ENCODE assay signal across 32 mouse cellular contexts in the genomic region with DNA sequence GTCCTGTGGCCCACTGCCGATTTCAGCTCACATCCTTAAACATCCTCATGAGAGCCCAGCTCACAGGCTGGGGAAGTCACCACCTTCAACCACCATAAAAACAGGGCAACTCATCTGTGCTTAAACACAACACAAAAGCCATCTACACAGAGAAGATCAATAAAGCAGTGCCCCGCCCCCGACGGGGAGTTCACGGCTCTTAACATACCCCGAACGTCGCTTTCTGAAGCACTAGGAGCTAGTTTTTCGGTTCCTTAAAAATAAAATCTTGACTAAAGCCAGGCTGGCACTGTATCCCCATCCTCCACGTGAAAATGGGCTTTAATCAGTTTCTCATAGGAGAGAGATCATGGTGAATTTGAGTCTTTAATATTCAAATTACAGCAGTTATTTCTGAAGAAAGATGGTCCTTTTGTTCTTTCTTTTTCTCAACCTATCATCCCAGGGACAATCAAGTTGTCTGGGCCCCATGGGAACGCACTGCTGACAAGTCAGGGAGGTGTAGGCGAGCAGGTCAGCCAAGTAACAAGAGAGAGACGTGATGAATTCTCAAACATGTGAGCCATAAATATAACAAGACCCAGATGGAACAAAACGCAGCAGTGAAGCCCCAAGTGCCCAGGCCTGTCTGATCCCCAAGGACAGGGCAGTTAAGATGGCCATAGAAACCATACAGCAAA. TPM values are rescaled to one million over a fixed set of nuclear protein-coding genes. Genes with fewer than 3 reads are reported as not detected.
DNase-seq lines count a peak whose midpoint lies in the region; ATAC-seq and TF ChIP-seq lines count a peak whose summit lies in the region.
"Had no signal": no experiment of that assay in that cellular context is flagged by ENCODE, and none has a peak within 500 bp of the region (broad histone marks: within the 10 kb centered on the region; RNA-seq: fewer than 3 reads in every experiment).

No protein-coding gene starts in this region.

- H3K9ac ChIP-seq in midbrain, embryonic 16.5 days (ENCODE audit: low read depth, low read length), result no peak overlapping the region
- no peak overlapping the region for H3K9ac ChIP-seq in hindbrain, embryonic 12.5 days
- no peak overlapping the region for H3K9ac ChIP-seq in midbrain, embryonic 15.5 days
- H3K9ac ChIP-seq in liver, embryonic 11.5 days (ENCODE audit: low read depth, low read length), result no peak overlapping the region
- H3K9ac ChIP-seq: forebrain, embryonic 12.5 days; hindbrain, embryonic 15.5 days; intestine, embryonic 15.5 days; lung, embryonic 15.5 days had no signal

- no peaks in the 10 kb centered on the region for H3K27me3 ChIP-seq in midbrain, embryonic 10.5 days (ENCODE audit: low read depth, poor library complexity, severe bottlenecking)
- H3K27me3 ChIP-seq in midbrain, embryonic 16.5 days (ENCODE audit: control insufficient read depth, insufficient read depth, low read depth, low read length), result no peaks in the 10 kb centered on the region
- no peaks in the 10 kb centered on the region for H3K27me3 ChIP-seq in hindbrain, embryonic 12.5 days
- no peaks in the 10 kb centered on the region for H3K27me3 ChIP-seq in midbrain, embryonic 15.5 days (replicated peaks)
- no peaks in the 10 kb centered on the region for H3K27me3 ChIP-seq in liver, embryonic 11.5 days (replicated peaks; ENCODE audit: control insufficient read depth, insufficient read depth, low read length)
- H3K27me3 ChIP-seq: forebrain, embryonic 12.5 days; hindbrain, embryonic 15.5 days; intestine, embryonic 15.5 days; lung, embryonic 15.5 days had no signal

- no peak for TF ChIP-seq POLR2A in brain, embryonic 14.5 days (IDR thresholded peaks at IDR 0.05; ENCODE audit: borderline replicate concordance, extremely low read depth, insufficient read depth, insufficient read length, poor library complexity, severe bottlenecking)

- ATAC-seq in midbrain, embryonic 16.5 days, result no peak
- ATAC-seq in hindbrain, embryonic 12.5 days (ENCODE audit: low FRiP score), result no peak
- ATAC-seq in midbrain, embryonic 15.5 days (replicated peaks), result no peak
- ATAC-seq in liver, embryonic 11.5 days (replicated peaks; ENCODE audit: low FRiP score), result no peak
- ATAC-seq: activated CD4-positive, CD25-positive, alpha-beta regulatory T cell, adult 4 months; CD4-positive, CD25-positive, alpha-beta regulatory T cell, adult 4 months; forebrain, postnatal 0 days; intestine, embryonic 15.5 days had no signal

- no peak for TF ChIP-seq CTCF in brain, embryonic 14.5 days (IDR thresholded peaks at IDR 0.05; ENCODE audit: borderline replicate concordance, extremely low read depth, insufficient read depth, insufficient read length)

- H3K27ac ChIP-seq in midbrain, embryonic 10.5 days (replicated peaks), result 0 out of 2 replicates have a peak overlapping the region, but pooled peaks have one; percentile 4
- H3K27ac ChIP-seq in midbrain, embryonic 16.5 days (ENCODE audit: low read length), result no peak overlapping the region
- 0 out of 2 replicates have a peak overlapping the region, but pooled peaks have one; percentile 1 for H3K27ac ChIP-seq in hindbrain, embryonic 12.5 days
- H3K27ac ChIP-seq in midbrain, embryonic 15.5 days, result peak overlapping the region; percentile 20
- no peak overlapping the region for H3K27ac ChIP-seq in liver, embryonic 11.5 days (ENCODE audit: low read depth, low read length)
- H3K27ac ChIP-seq: forebrain, embryonic 12.5 days; hindbrain, embryonic 15.5 days; intestine, embryonic 15.5 days; kidney, postnatal 0 days; lung, embryonic 15.5 days had no signal

- no peak overlapping the region for H3K4me2 ChIP-seq in midbrain, embryonic 16.5 days (ENCODE audit: low read length)
- no peak overlapping the region for H3K4me2 ChIP-seq in hindbrain, embryonic 12.5 days (replicated peaks)
- no peak overlapping the region for H3K4me2 ChIP-seq in midbrain, embryonic 15.5 days
- no peak overlapping the region for H3K4me2 ChIP-seq in liver, embryonic 11.5 days
- H3K4me2 ChIP-seq: forebrain, embryonic 12.5 days; hindbrain, embryonic 15.5 days; intestine, embryonic 15.5 days; lung, embryonic 15.5 days had no signal

- peaks cover 34% of the 10 kb centered on the region for H3K4me1 ChIP-seq in midbrain, embryonic 10.5 days
- H3K4me1 ChIP-seq in midbrain, embryonic 16.5 days (ENCODE audit: control insufficient read depth, insufficient read depth, low read length), result peaks cover 16% of the 10 kb centered on the region
- H3K4me1 ChIP-seq in hindbrain, embryonic 12.5 days, result peaks cover 40% of the 10 kb centered on the region
- peaks cover 33% of the 10 kb centered on the region for H3K4me1 ChIP-seq in midbrain, embryonic 15.5 days
- no peaks in the 10 kb centered on the region for H3K4me1 ChIP-seq in liver, embryonic 11.5 days (replicated peaks; ENCODE audit: control insufficient read depth, insufficient read depth, low read length)

- H3K36me3 ChIP-seq in midbrain, embryonic 10.5 days, result peaks cover 47% of the 10 kb centered on the region
- peaks cover 5% of the 10 kb centered on the region; the same call in 1 of the 2 replicates for H3K36me3 ChIP-seq in midbrain, embryonic 16.5 days (ENCODE audit: control insufficient read depth, insufficient read depth, low read length)
- H3K36me3 ChIP-seq in hindbrain, embryonic 12.5 days, result peaks cover 32% of the 10 kb centered on the region
- H3K36me3 ChIP-seq in midbrain, embryonic 15.5 days (replicated peaks), result peaks cover 7% of the 10 kb centered on the region
- no peaks in the 10 kb centered on the region; the same call in 1 of the 2 replicates for H3K36me3 ChIP-seq in liver, embryonic 11.5 days (ENCODE audit: control insufficient read depth, insufficient read depth, low read length)
- H3K36me3 ChIP-seq: intestine, embryonic 15.5 days had no signal

- 77% methylated on average over 14 of the region's 14 CpGs for WGBS in midbrain, embryonic 10.5 days
- whole genome bisulfite sequencing in midbrain, embryonic 16.5 days, result 46% methylated on average over 14 of the region's 14 CpGs
- 38% methylated on average over 14 of the region's 14 CpGs for WGBS in hindbrain, embryonic 12.5 days
- 54% methylated on average over 14 of the region's 14 CpGs for WGBS in midbrain, embryonic 15.5 days
- 77% methylated on average over 14 of the region's 14 CpGs for WGBS in liver, embryonic 11.5 days

- DNase-seq in midbrain, embryonic 10.5 days (ENCODE audit: low spot score), result no peak
- peak; percentile 26 for DNase-seq in brain, embryonic 14.5 days (ENCODE audit: low read depth)
- no peak for DNase-seq in T-cell, adult 2 months (ENCODE audit: low spot score)
- DNase-seq in frontal cortex, postnatal 10 days (ENCODE audit: low spot score in 2 of 2), result no peak
- DNase-seq in liver, embryonic 11.5 days (ENCODE audit: low spot score), result no peak
- DNase-seq: adrenal gland, adult 2 months; adrenal gland, postnatal 36 days; cerebellum, adult 2 months; cerebellum, postnatal 14 days; forebrain, postnatal 0 days; gastrocnemius, postnatal 10 days; heart, postnatal 14 days; kidney, adult 2 months; layer of hippocampus, postnatal 36 days had no signal

- H3K9me3 ChIP-seq in midbrain, embryonic 10.5 days (replicated peaks), result no peaks in the 10 kb centered on the region
- no peaks in the 10 kb centered on the region for H3K9me3 ChIP-seq in midbrain, embryonic 16.5 days (replicated peaks; ENCODE audit: control insufficient read depth, low read length, poor library complexity, severe bottlenecking)
- no peaks in the 10 kb centered on the region for H3K9me3 ChIP-seq in hindbrain, embryonic 12.5 days (replicated peaks)
- H3K9me3 ChIP-seq in midbrain, embryonic 15.5 days, result no peaks in the 10 kb centered on the region
- H3K9me3 ChIP-seq in liver, embryonic 11.5 days (ENCODE audit: control insufficient read depth, low read length), result no peaks in the 10 kb centered on the region
- H3K9me3 ChIP-seq: forebrain, embryonic 12.5 days; hindbrain, embryonic 15.5 days; intestine, embryonic 15.5 days; lung, embryonic 15.5 days had no signal

- H3K4me3 ChIP-seq in midbrain, embryonic 10.5 days, result no peak overlapping the region
- H3K4me3 ChIP-seq in midbrain, embryonic 16.5 days (ENCODE audit: low read depth, low read length), result no peak overlapping the region
- no peak overlapping the region for H3K4me3 ChIP-seq in hindbrain, embryonic 12.5 days
- H3K4me3 ChIP-seq in midbrain, embryonic 15.5 days, result no peak overlapping the region
- no peak overlapping the region for H3K4me3 ChIP-seq in liver, embryonic 11.5 days (ENCODE audit: low read depth, low read length)
- H3K4me3 ChIP-seq: forebrain, embryonic 12.5 days; hindbrain, embryonic 15.5 days; intestine, embryonic 15.5 days; lung, embryonic 15.5 days had no signal

RNA-seq across cellular contexts. Expression of a gene that starts 38.6 kb away (rescaled TPM):
- not detected in 2 replicates for polyA plus RNA-seq in midbrain, embryonic 10.5 days (2016; fragmentation: Nextera tagmentation; extraction: Ambion mirVana)
- 0.14 TPM in 1 of 2 replicates, not detected in the other for polyA plus RNA-seq in midbrain, embryonic 16.5 days (2015; fragmentation: Nextera tagmentation; extraction: Ambion mirVana)
- polyA plus RNA-seq in brain, embryonic 14.5 days (2012; rRNA removed), result 0.44 and 0.48 TPM in 2 replicates
- 0.10 TPM in 1 of 2 replicates, not detected in the other for polyA plus RNA-seq in hindbrain, embryonic 12.5 days (2016; fragmentation: Nextera tagmentation; extraction: Ambion mirVana)
- polyA plus RNA-seq in midbrain, embryonic 15.5 days (2015; fragmentation: Nextera tagmentation; extraction: Ambion mirVana), result 0.24 and 0.25 TPM in 2 replicates
- 0.27 and 0.29 TPM in 2 replicates for polyA plus RNA-seq in liver, embryonic 11.5 days (2014; fragmentation: Nextera tagmentation; extraction: Ambion mirVana)
- polyA plus RNA-seq: activated CD4-positive, CD25-positive, alpha-beta regulatory T cell, adult 4 months; CD4-positive, CD25-positive, alpha-beta regulatory T cell, adult 4 months; forebrain, embryonic 12.5 days; limb, embryonic 11.5 days; small intestine, adult 2 months had no signal

RNA-seq across cellular contexts. Expression of a gene that starts 53.9 kb away (rescaled TPM):
- polyA plus RNA-seq in midbrain, embryonic 10.5 days (2016; fragmentation: Nextera tagmentation; extraction: Ambion mirVana), result not detected in 2 replicates
- not detected in 2 replicates for polyA plus RNA-seq in midbrain, embryonic 16.5 days (2015; fragmentation: Nextera tagmentation; extraction: Ambion mirVana)
- 0.15 TPM in 1 of 2 replicates, not detected in the other for polyA plus RNA-seq in brain, embryonic 14.5 days (2012; rRNA removed)
- polyA plus RNA-seq in hindbrain, embryonic 12.5 days (2016; fragmentation: Nextera tagmentation; extraction: Ambion mirVana), result not detected in 2 replicates
- not detected in 2 replicates for polyA plus RNA-seq in midbrain, embryonic 15.5 days (2015; fragmentation: Nextera tagmentation; extraction: Ambion mirVana)
- polyA plus RNA-seq in liver, embryonic 11.5 days (2014; fragmentation: Nextera tagmentation; extraction: Ambion mirVana), result not detected in 2 replicates
- polyA plus RNA-seq: activated CD4-positive, CD25-positive, alpha-beta regulatory T cell, adult 4 months; adrenal gland, adult 2 months; CD4-positive, CD25-positive, alpha-beta regulatory T cell, adult 4 months; cerebellum, adult 2 months; cortical plate, adult 2 months; forebrain, embryonic 12.5 days; forebrain, postnatal 0 days; heart, embryonic 14.5 days; hindbrain, embryonic 15.5 days; intestine, embryonic 15.5 days; large intestine, adult 2 months; limb, embryonic 11.5 days; liver, adult 2 months; liver, embryonic 16.5 days; small intestine, adult 2 months; testis, adult 2 months had no signal

Comparison
In these comparisons a context has a peak if more than half of its experiments do, and no peak if none do; other contexts are left out.
1. H3K27ac ChIP-seq: peak in midbrain, embryonic 10.5 days (single experiment), hindbrain, embryonic 12.5 days (single experiment) and midbrain, embryonic 15.5 days (single experiment); none in midbrain, embryonic 16.5 days (single experiment) and liver, embryonic 11.5 days (single experiment).